Mouse (Mus musculus) kidney, postnatal 0 days (tissue): ENCODE data around the gene Art3. TPM values are rescaled to one million over a fixed set of nuclear protein-coding genes. Genes with fewer than 3 reads are reported as not detected.

Experiments
- ATAC-seq: fragments of 200-750 bp; cut with Nextera tagmentation; replicated peaks from 2 replicates; pipeline ENCODE4 v1.8.0; 2017; ENCODE audit warnings: low read depth, moderate number of reproducible peaks, moderate TSS enrichment, moderate library complexity; ENCODE audit not compliant: low FRiP score
- DNase-seq: peaks from one replicate; pipeline ENCODE4 v3.0.0-alpha.2; 2016; ENCODE audit warnings: low spot score
- H3K27ac ChIP-seq: fragments of 300-500 bp; sonication (generic); 2 replicates; pipeline ENCODE4 v1.5.1; 2014; ENCODE audit warnings: mild to moderate bottlenecking
- H3K27me3 ChIP-seq: fragments of 300-500 bp; sonication (generic); 2 replicates; pipeline ENCODE4 v1.6.1; 2014; ENCODE audit warnings: low read length, mixed read lengths; ENCODE audit not compliant: insufficient read depth
- H3K36me3 ChIP-seq: fragments of 300-500 bp; sonication (generic); 2 replicates; pipeline ENCODE4 v1.6.1; 2014; ENCODE audit warnings: low read length, mixed read lengths; ENCODE audit not compliant: insufficient read depth
- H3K4me1 ChIP-seq: fragments of 300-500 bp; sonication (generic); replicated peaks from 2 replicates; pipeline ENCODE4 v1.6.1; 2014; ENCODE audit warnings: antibody characterized with exemption, low read length, mixed read lengths; ENCODE audit not compliant: insufficient read depth
- H3K4me2 ChIP-seq: fragments of 300-500 bp; sonication (generic); 2 replicates; pipeline ENCODE4 v1.6.1; 2014; ENCODE audit warnings: mild to moderate bottlenecking, low read length, moderate library complexity, mixed read lengths
- H3K4me3 ChIP-seq: fragments of 300-500 bp; sonication (generic); replicated peaks from 2 replicates; pipeline ENCODE4 v1.5.1; 2014; ENCODE audit warnings: low read depth, low read length
- H3K9ac ChIP-seq: fragments of 300-500 bp; sonication (generic); 2 replicates; pipeline ENCODE4 v1.6.1; 2014; ENCODE audit warnings: low read depth, low read length
- H3K9me3 ChIP-seq: fragments of 300-500 bp; sonication (generic); replicated peaks from 2 replicates; pipeline ENCODE4 v1.6.1; 2016; ENCODE audit warnings: low read length, inconsistent platforms, mixed read lengths
- CTCF ChIP-seq: IDR thresholded peaks from 2 replicates; pipeline ENCODE4 v1.5.1; 2016; ENCODE audit warnings: antibody characterized with exemption, low read depth, mild to moderate bottlenecking, moderate library complexity
- WGBS: fragments of 180-500 bp; shearing (Covaris S2); extraction: QIAGEN DNeasy Blood & Tissue Kit; methylation state at CpG from one replicate; pipeline ENCODE4 v1.1.7; 2014; 5-methylcytosine and 5-hydroxymethylcytosine counted together
- polyA plus RNA-seq: library from polyadenylated mRNA; unstranded; fragments of >200 nt; fragmentation: Nextera tagmentation; extraction: Ambion mirVana; gene quantifications from 2 replicates; pipeline ENCODE4 v1.2.1, GENCODE M21; 2015

Gene Art3
- polyA plus RNA-seq, 1 experiment from 2014 or later, result 9.2 TPM

GRCm38 (mm10) chr5:92374721-92375142, 43.1 kb downstream of the Art3 start:
- TF ChIP-seq CTCF, result peak; percentile 57
- peak; percentile 69; the same call in 1 of the 2 replicates for ATAC-seq
- H3K27ac ChIP-seq, result peak overlapping the region; percentile 79

GRCm38 (mm10) chr5:92375368-92375767, 43.7 kb downstream of the Art3 start:
- whole genome bisulfite sequencing, result 66% methylated on average over 17 of the region's 17 CpGs
- no peak overlapping the region for H3K4me3 ChIP-seq
- DNase-seq (peak; percentile 60), ATAC-seq (no peak)
- peak overlapping the region; percentile 79 for H3K27ac ChIP-seq
- no peaks in the 10 kb centered on the region for H3K4me1 ChIP-seq
- no peaks in the 10 kb centered on the region for H3K36me3 ChIP-seq
- TF ChIP-seq CTCF, result no peak
- H3K4me2 ChIP-seq, result no peak overlapping the region
- no peaks in the 10 kb centered on the region for H3K9me3 ChIP-seq
- H3K9ac ChIP-seq, result no peak overlapping the region
- H3K27me3 ChIP-seq, result no peaks in the 10 kb centered on the region

More at GRCm38 (mm10) chr5:92374721-92375142, 43.1 kb downstream of the Art3 start:
- no peak overlapping the region for H3K4me2 ChIP-seq
- no peak overlapping the region for H3K4me3 ChIP-seq
- no peaks in the 10 kb centered on the region for H3K9me3 ChIP-seq
- 21% methylated on average over 6 of the region's 6 CpGs for WGBS
- no peak overlapping the region for H3K9ac ChIP-seq
- no peaks in the 10 kb centered on the region for H3K27me3 ChIP-seq
- H3K4me1 ChIP-seq, result no peaks in the 10 kb centered on the region
- H3K36me3 ChIP-seq, result no peaks in the 10 kb centered on the region
- peak; percentile 89 for DNase-seq

GRCm38 (mm10) chr5:92376795-92377405, 45.3 kb downstream of the Art3 start:
- no peak overlapping the region for H3K4me2 ChIP-seq
- no peaks in the 10 kb centered on the region for H3K9me3 ChIP-seq
- H3K27ac ChIP-seq, result 0 out of 2 replicates have a peak overlapping the region, but pooled peaks have one; percentile 21
- no peak overlapping the region for H3K9ac ChIP-seq
- no peaks in the 10 kb centered on the region for H3K27me3 ChIP-seq
- no peaks in the 10 kb centered on the region for H3K36me3 ChIP-seq
- no peak overlapping the region for H3K4me3 ChIP-seq
- no peak for TF ChIP-seq CTCF
- DNase-seq (peak; percentile 78), ATAC-seq (no peak)
- WGBS, result 36% methylated on average over 13 of the region's 13 CpGs
- no peaks in the 10 kb centered on the region for H3K4me1 ChIP-seq

GRCm38 (mm10) chr5:92381550-92382348, 50.1 kb downstream of the Art3 start:
- ATAC-seq (peak; percentile 71), DNase-seq (peak; percentile 91)
- Histone ChIP-seq H3K4me3 (no peak overlapping the region), H3K4me2 (no peak overlapping the region), H3K9ac (no peak overlapping the region), H3K36me3 (no peaks in the 10 kb centered on the region), H3K27me3 (no peaks in the 10 kb centered on the region), H3K27ac (no peak overlapping the region), H3K9me3 (no peaks in the 10 kb centered on the region), H3K4me1 (no peaks in the 10 kb centered on the region)
- 34% methylated on average over 12 of the region's 12 CpGs for WGBS
- peak; percentile 89 for TF ChIP-seq CTCF

GRCm38 (mm10) chr5:92382349-92382679, 50.7 kb downstream of the Art3 start:
- 51% methylated on average over 9 of the region's 9 CpGs for WGBS
- Histone ChIP-seq H3K9ac (no peak overlapping the region), H3K27me3 (no peaks in the 10 kb centered on the region), H3K4me2 (no peak overlapping the region), H3K4me3 (no peak overlapping the region), H3K4me1 (no peaks in the 10 kb centered on the region), H3K9me3 (no peaks in the 10 kb centered on the region), H3K36me3 (no peaks in the 10 kb centered on the region), H3K27ac (no peak overlapping the region)
- ATAC-seq (no peak), DNase-seq (no peak)
- no peak for TF ChIP-seq CTCF

GRCm38 (mm10) chr5:92383747-92384146, 52.1 kb downstream of the Art3 start:
- Histone ChIP-seq H3K9ac (no peak overlapping the region), H3K4me3 (no peak overlapping the region), H3K4me1 (no peaks in the 10 kb centered on the region), H3K4me2 (no peak overlapping the region), H3K27ac (no peak overlapping the region), H3K27me3 (no peaks in the 10 kb centered on the region), H3K9me3 (no peaks in the 10 kb centered on the region), H3K36me3 (no peaks in the 10 kb centered on the region)
- DNase-seq (no peak), ATAC-seq (no peak)
- WGBS, result 20% methylated on average over 7 of the region's 7 CpGs
- no peak for TF ChIP-seq CTCF
